Mouse (Mus musculus) skeletal muscle tissue, postnatal 0 days (tissue): ENCODE data around the gene Gm28308. TPM values are rescaled to one million over a fixed set of nuclear protein-coding genes. Genes with fewer than 3 reads are reported as not detected.

Experiments used
- microRNA counts: library from miRNA; unstranded; fragments of <30 nt; microRNA quantifications from one replicate; lab custom pipeline; 2015
- microRNA-seq, 2 experiments: library from miRNA; unstranded; fragments of <30 nt; microRNA quantifications; one replicate each; pipeline ENCODE4; 2016
- polyA plus RNA-seq: library from polyadenylated mRNA; unstranded; fragments of >200 nt; fragmentation: Nextera tagmentation; extraction: Ambion mirVana; gene quantifications from 2 replicates; pipeline ENCODE4 v1.2.1, GENCODE M21; 2015

The Gm28308 gene
- polyA plus RNA-seq, 1 experiment from 2014 or later: not detected

MicroRNAs within 50 kb of the gene (microRNA counts, 519-probe panel; counts per million panel counts)
- microRNA mmu-miR-196b (lab: Ali Mortazavi, UCI): 5,701 counts per million, percentile 90 among the panel's probes with 10 or more counts

Small RNA genes within 50 kb of the gene (microRNA-seq; reads per million reads assigned to microRNA genes)
- 8,273 to 10,920 reads per million in 2 experiments for gene Mir196b

Other genes with a start within 250 kb of the Gm28308 start
- gene Skap2, start 200.8 kb downstream of the Gm28308 start, polyA plus RNA-seq: 14.3 and 18.0 TPM in 2 replicates
- gene Hoxa1, start 55.0 kb downstream of the Gm28308 start, polyA plus RNA-seq: 0.59 and 0.88 TPM in 2 replicates
- 0.46 and 1.1 TPM in 2 replicates for gene Hoxa2, start 48.5 kb downstream of the Gm28308 start, polyA plus RNA-seq
- 0.10 and 0.27 TPM in 2 replicates for gene 5730596B20Rik, start 35.8 kb downstream of the Gm28308 start, polyA plus RNA-seq
- gene Hoxa4, start 21.6 kb downstream of the Gm28308 start, polyA plus RNA-seq: 3.7 and 5.5 TPM in 2 replicates
- gene Hoxa5, start 8.8 kb downstream of the Gm28308 start, polyA plus RNA-seq: 3.1 and 3.6 TPM in 2 replicates
- gene Hoxa6, start 4.6 kb downstream of the Gm28308 start, polyA plus RNA-seq: 1.7 and 1.9 TPM in 2 replicates
- gene Hoxa3, start within 50 bp of the Gm28308 start, polyA plus RNA-seq: 1.3 TPM in 2 replicates
- gene Hoxa7, start 8.5 kb upstream of the Gm28308 start, polyA plus RNA-seq: 26.9 and 27.8 TPM in 2 replicates
- gene Hoxa9, start 17.8 kb upstream of the Gm28308 start, polyA plus RNA-seq: 20.2 and 20.6 TPM in 2 replicates
- gene Hoxa10, start 27.5 kb upstream of the Gm28308 start, polyA plus RNA-seq: 40.5 and 46.6 TPM in 2 replicates
- 1.4 and 3.7 TPM in 2 replicates for gene Hoxa11, start 32.5 kb upstream of the Gm28308 start, polyA plus RNA-seq
- gene Hoxa13, start 47.5 kb upstream of the Gm28308 start, polyA plus RNA-seq: 0.05 TPM in 1 of 2 replicates, not detected in the other
- gene Evx1, start 100.2 kb upstream of the Gm28308 start, polyA plus RNA-seq: not detected in 2 replicates